Mouse (Mus musculus): ENCODE results near the gene Tacc3.

DNA sequence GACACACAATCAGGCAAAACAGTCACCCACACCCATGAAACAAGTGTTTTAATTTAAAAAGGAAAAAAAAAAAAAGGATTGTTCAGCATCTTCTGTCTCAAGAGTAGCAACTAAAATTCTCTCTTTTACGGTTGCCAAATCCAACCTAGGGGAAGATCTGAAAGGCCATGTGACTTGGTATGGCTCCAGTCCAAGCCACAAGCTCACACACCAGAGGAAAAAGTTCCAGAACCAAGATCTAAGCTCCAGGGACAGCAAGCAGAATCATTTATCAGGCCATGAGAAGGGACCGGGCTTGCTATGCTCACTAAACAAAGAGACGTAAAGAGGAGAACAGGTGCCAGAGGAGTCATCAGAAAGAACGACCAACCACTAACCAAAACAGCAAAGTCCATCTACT lies 30.0 kb upstream of the Tacc3 start:
- TF ChIP-seq CTCF (IDR thresholded peaks at IDR 0.05; ENCODE audit: borderline replicate concordance, insufficient read depth, low read depth, low read length) = no peak
- TF ChIP-seq POLR2A (IDR thresholded peaks at IDR 0.05; ENCODE audit: borderline replicate concordance, insufficient read depth, low read length) = no peak
